Mouse (Mus musculus) liver, embryonic 14.5 days (tissue): ENCODE measurements around the gene Zmynd8. TPM values are rescaled to one million over a fixed set of nuclear protein-coding genes. Genes with fewer than 3 reads are reported as not detected.
A peak's percentile ranks its signal among the peaks of the same experiment; 100 is the strongest.

Experiments used
- ATAC-seq: fragments of 200-750 bp; cut with Nextera tagmentation; 2 replicates; pipeline ENCODE4 v1.8.0; 2017; ENCODE audit warnings: moderate number of reproducible peaks, mild to moderate bottlenecking, moderate library complexity; ENCODE audit not compliant: insufficient read depth
- DNase-seq, 3 experiments: peaks; one replicate each; pipeline ENCODE4 v3.0.0-alpha.2; 2012 to 2013; ENCODE audit warnings: low read depth in 3 of 3, low spot score in 3 of 3
- H3K27ac ChIP-seq: fragments of 300-500 bp; sonication (generic); 2 replicates; pipeline ENCODE4 v1.5.1; 2014; ENCODE audit warnings: moderate library complexity, mild to moderate bottlenecking, control low read depth, inconsistent platforms
- H3K27me3 ChIP-seq: fragments of 300-500 bp; sonication (generic); 2 replicates; pipeline ENCODE4 v1.6.1; 2014; ENCODE audit warnings: mild to moderate bottlenecking, low read length, moderate library complexity; ENCODE audit not compliant: control insufficient read depth, insufficient read depth
- H3K36me3 ChIP-seq: fragments of 300-500 bp; sonication (generic); replicated peaks from 2 replicates; pipeline ENCODE4 v1.6.1; 2014; ENCODE audit warnings: low read depth; ENCODE audit not compliant: control insufficient read depth, insufficient read depth
- H3K4me1 ChIP-seq, 2 experiments: fragments of 200-500 bp in 1 of 2; fragments of 300-500 bp in 1 of 2; sonication (generic) in 1 of 2; replicated peaks; 2 replicates each; pipeline ENCODE4 v1.6.1; 2012 to 2014; ENCODE audit warnings: antibody characterized with exemption in 1 of 2, inconsistent platforms in 1 of 2, low read length in 1 of 2; ENCODE audit not compliant: control insufficient read depth in 2 of 2, insufficient read depth in 2 of 2
- H3K4me2 ChIP-seq: fragments of 300-500 bp; sonication (generic); 2 replicates; pipeline ENCODE4 v1.6.1; 2014; ENCODE audit warnings: low read depth, mild to moderate bottlenecking, control low read depth, moderate library complexity
- H3K4me3 ChIP-seq, 2 experiments: fragments of 200-500 bp in 1 of 2; fragments of 300-500 bp in 1 of 2; sonication (generic) in 1 of 2; 2 replicates each; pipeline ENCODE4 v1.5.1; 2012 to 2014; ENCODE audit warnings: low read depth in 2 of 2, low read length in 2 of 2, mild to moderate bottlenecking in 2 of 2, control low read depth in 1 of 2, inconsistent platforms in 1 of 2, moderate library complexity in 1 of 2; ENCODE audit not compliant: insufficient read depth in 1 of 2
- H3K9ac ChIP-seq: fragments of 300-500 bp; sonication (generic); replicated peaks from 2 replicates; pipeline ENCODE4 v1.6.1; 2014; ENCODE audit warnings: mild to moderate bottlenecking, control low read depth, moderate library complexity
- H3K9me3 ChIP-seq: fragments of 300-500 bp; sonication (generic); 2 replicates; pipeline ENCODE4 v1.6.1; 2016; ENCODE audit warnings: low read length, mixed read lengths; ENCODE audit not compliant: control insufficient read depth
- CTCF ChIP-seq: IDR thresholded peaks from 2 replicates; pipeline ENCODE4 v1.5.1; 2016; ENCODE audit warnings: antibody characterized with exemption, low read depth, control low read depth
- EP300 ChIP-seq: IDR thresholded peaks from 2 replicates; pipeline ENCODE4 v1.6.1; 2016; ENCODE audit warnings: antibody characterized with exemption, low read depth
- WGBS: fragments of 180-500 bp; shearing (Covaris S2); extraction: QIAGEN DNeasy Blood & Tissue Kit; methylation state at CpG from one replicate; pipeline ENCODE4 v1.1.7; 2014; ENCODE audit not compliant: insufficient replicate concordance; 5-methylcytosine and 5-hydroxymethylcytosine counted together
- polyA plus RNA-seq, 2 experiments: library from polyadenylated mRNA; depleted of rRNA in 1 of 2; stranded (reverse) in 1 of 2; unstranded in 1 of 2; fragments of >200 nt; fragmentation: Nextera tagmentation in 1 of 2; extraction: Ambion mirVana in 1 of 2; gene quantifications; 2 replicates each; pipeline versions ENCODE4 v1.2.1 to v1.2.3; 2012 to 2014

The Zmynd8 gene
- polyA plus RNA-seq, 2 experiments: 16.3 to 17.7 TPM

DNA sequence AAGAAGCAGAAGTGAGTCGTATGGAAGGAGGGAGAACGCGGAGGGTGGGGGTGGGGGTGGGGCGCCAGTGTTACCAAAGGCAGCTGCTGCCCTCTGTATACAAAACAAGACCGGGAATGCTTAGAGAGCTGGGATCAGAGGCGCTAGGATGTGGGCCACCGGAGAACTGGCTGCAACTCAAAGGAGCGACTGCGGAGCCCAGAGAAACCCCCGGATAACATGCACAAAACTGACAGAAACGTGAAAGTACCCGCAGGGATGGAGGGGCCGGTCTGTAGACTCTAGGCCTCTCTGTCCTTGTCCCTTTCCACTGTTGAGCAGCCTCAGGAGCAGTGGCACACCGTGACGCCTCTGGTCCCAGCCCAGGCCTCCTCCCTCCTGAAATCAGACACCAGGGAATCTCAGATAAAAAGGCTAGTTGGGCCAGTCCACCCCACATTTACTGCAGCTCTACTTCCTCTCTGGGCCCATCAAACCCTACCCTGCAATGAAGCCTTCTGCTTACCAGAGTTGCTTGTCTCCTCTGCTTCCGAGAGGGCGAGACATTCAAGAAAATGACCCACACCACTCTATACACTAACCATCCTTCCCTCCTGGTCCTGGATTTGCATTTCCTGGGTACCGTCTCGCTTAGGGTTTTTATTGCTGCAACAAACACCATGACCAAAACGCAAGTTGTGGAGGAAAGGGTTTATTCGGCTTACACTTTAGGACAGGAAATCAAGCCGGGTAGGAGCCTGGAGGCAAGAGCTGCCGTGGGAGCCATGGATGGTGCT lies 1.7 kb upstream of the Zmynd8 start:
- Histone ChIP-seq H3K9ac (no peak overlapping the region), H3K36me3 (no peaks in the 10 kb centered on the region), H3K4me1 (peaks cover 8 to 35% of the 10 kb centered on the region in 2 experiments), H3K4me2 (peak overlapping the region; percentile 26), H3K27me3 (no peaks in the 10 kb centered on the region), H3K9me3 (no peaks in the 10 kb centered on the region), H3K4me3 (no peak overlapping the region), H3K27ac (no peak overlapping the region)
- 30% methylated on average over 23 of the region's 23 CpGs for whole genome bisulfite sequencing
- TF ChIP-seq EP300: no peak
- TF ChIP-seq CTCF: no peak
- ATAC-seq (no peak), DNase-seq (no peak)

GRCm38 (mm10) chr2:165899923-165900322 lies 1.1 kb upstream of the Zmynd8 start:
- Histone ChIP-seq H3K27ac (no peak overlapping the region), H3K4me2 (peak overlapping the region; percentile 26), H3K4me3 (no peak overlapping the region), H3K4me1 (peaks cover 8 to 35% of the 10 kb centered on the region in 2 experiments), H3K27me3 (no peaks in the 10 kb centered on the region), H3K9ac (no peak overlapping the region; the same call in 1 of the 2 replicates), H3K9me3 (no peaks in the 10 kb centered on the region), H3K36me3 (no peaks in the 10 kb centered on the region)
- DNase-seq (no peak), ATAC-seq (peak; percentile 60)
- 14% methylated on average over 3 of the region's 3 CpGs for WGBS
- TF ChIP-seq EP300 (no peak), CTCF (no peak)

DNA sequence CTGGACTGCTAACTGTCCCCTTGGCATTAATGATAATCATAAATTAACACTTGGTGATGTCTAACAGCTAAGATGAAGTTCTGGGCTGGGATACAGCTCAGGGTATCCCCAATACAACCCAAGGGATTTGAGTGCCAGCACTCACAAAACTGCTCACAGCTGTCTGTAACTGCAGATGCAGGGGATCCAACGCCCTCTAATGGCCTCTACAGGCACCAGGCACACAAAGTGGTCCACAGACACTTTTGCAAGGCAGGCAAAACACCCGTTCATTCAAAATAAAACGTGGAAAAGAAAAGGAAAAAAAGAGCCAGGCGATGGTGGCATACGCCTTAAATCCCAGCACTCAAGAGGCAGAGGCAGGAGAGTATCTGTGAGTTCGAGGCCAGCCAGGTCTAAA lies 658 bp upstream of the Zmynd8 start:
- DNase-seq: no peak
- H3K4me3 ChIP-seq: no peak overlapping the region
- 0 out of 2 replicates have a peak, but pooled peaks have one; percentile 34 for ATAC-seq
- H3K4me2 ChIP-seq: peak overlapping the region; percentile 26; the same call in 1 of the 2 replicates
- H3K27me3 ChIP-seq: no peaks in the 10 kb centered on the region
- H3K36me3 ChIP-seq: no peaks in the 10 kb centered on the region
- TF ChIP-seq CTCF (peak; percentile 52), EP300 (no peak)
- H3K9ac ChIP-seq: no peak overlapping the region
- 55% methylated on average over 6 of the region's 6 CpGs for WGBS
- no peaks in the 10 kb centered on the region for H3K9me3 ChIP-seq
- no peak overlapping the region for H3K27ac ChIP-seq
- H3K4me1 ChIP-seq: peaks cover 8 to 36% of the 10 kb centered on the region in 2 experiments

GRCm38 (mm10) chr2:165896171-165896570 lies 2.6 kb downstream of the Zmynd8 start:
- no peaks in the 10 kb centered on the region for H3K27me3 ChIP-seq
- peaks cover 8 to 40% of the 10 kb centered on the region in 2 experiments for H3K4me1 ChIP-seq
- TF ChIP-seq CTCF: no peak
- TF ChIP-seq EP300: no peak
- H3K36me3 ChIP-seq: no peaks in the 10 kb centered on the region
- no peak overlapping the region for H3K4me2 ChIP-seq
- no peak overlapping the region for H3K27ac ChIP-seq
- H3K9me3 ChIP-seq: no peaks in the 10 kb centered on the region
- 81% methylated on average over 13 of the region's 13 CpGs for WGBS
- no peak for ATAC-seq
- no peak overlapping the region for H3K9ac ChIP-seq
- no peak overlapping the region for H3K4me3 ChIP-seq
- DNase-seq: no peak

- DNase-seq (no peak), ATAC-seq (no peak)
- Histone ChIP-seq H3K27ac (no peak overlapping the region), H3K9ac (no peak overlapping the region), H3K4me1 (peaks cover 8 to 36% of the 10 kb centered on the region in 2 experiments), H3K4me2 (no peak overlapping the region), H3K9me3 (no peaks in the 10 kb centered on the region), H3K4me3 (no peak overlapping the region), H3K27me3 (no peaks in the 10 kb centered on the region), H3K36me3 (no peaks in the 10 kb centered on the region)
- 88% methylated on average over 4 of the region's 4 CpGs for WGBS
- TF ChIP-seq CTCF: no peak
- TF ChIP-seq EP300: no peak
These were observed 3.1 kb downstream of the Zmynd8 start for GRCm38 (mm10) chr2:165895687-165896086.
